Mouse (Mus musculus) lung, postnatal 4 days (tissue): Measurements from ENCODE around the gene Tgfbr3.
A peak's percentile ranks its signal among the peaks of the same experiment; 100 is the strongest.
"Not testable (repeated sequence)": the region's sequence is repeated elsewhere in the genome, so short reads cannot be mapped to it uniquely, and the experiment has no call there.

Experiments used
- DNase-seq, 2 experiments: peaks; one replicate each; pipeline ENCODE4 v3.0.0; 2021

Tgfbr3 gene

GRCm38 (mm10) chr5:107237971-107238426, 51.4 kb downstream of the Tgfbr3 start:
- DNase-seq = peak; percentile 43 to 65

DNA sequence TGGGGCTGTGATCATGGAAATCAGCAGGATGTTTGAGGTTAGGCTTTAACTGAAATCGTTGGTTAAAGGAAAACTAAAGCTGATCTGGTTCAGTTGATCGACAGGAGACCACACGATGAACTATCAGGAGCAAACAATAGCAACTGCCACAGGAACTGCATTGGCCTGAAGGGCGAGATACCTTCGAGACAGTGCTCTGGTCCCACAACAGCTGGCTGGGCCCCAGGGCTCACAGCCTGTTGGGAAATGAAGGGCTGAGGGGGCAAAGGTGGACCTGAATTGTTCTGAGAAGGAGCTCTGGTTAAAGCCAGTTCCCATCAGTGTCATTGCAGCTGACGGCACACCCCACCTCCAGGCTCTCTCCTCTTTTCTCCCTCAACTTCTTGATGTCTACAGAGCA, 52.5 kb downstream of the Tgfbr3 start:
- no peak for DNase-seq

- no peak for DNase-seq
These were observed 53.4 kb downstream of the Tgfbr3 start for GRCm38 (mm10) chr5:107236039-107236438.

DNA sequence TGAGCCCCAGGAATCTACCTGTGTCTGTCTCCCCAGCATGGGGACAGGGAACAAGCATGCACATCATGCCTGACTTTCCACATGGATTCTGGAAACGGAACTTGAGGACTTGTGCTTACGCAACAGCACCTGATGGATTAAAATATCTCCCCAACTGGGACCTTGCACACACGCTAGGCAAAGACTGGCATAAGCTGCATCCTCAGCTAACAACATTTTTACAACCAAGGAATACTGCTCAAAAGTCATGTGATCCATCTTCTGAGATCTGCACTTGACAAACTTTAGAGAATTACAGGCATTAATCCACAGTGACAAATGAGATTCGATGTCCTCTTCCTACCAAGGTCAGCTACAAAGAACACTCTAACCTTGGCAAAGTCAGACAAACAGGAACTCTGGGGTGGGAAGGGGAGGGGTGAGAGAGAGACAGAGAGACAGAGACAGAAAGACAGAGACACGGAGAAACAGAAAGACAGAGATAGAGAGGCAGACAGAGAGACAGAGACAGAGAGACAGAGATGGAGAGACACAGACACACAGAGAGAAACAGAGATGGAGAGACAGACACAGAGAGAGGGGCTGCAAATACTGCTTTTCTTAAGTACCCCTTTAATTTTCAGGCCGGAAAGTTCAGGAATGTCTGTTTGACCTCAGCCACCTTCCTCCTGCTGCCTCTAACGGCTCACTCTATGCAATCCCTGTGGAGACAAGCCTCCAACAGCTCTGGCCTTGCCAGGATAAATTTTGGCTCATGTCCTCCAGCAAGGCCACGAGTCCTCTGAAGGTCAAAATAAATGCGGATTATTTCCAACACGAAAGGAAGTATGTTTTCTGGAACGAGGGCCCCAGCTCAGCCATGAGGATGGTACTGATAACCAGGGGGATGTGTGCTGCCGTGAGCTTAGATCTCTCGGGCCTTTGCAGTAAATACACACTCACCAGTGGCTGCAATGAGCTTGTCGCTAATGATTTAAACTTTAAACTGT, 55.8 kb downstream of the Tgfbr3 start:
- DNase-seq = peak in 1 of 2 experiments; percentile 53

- no peak for DNase-seq
These were observed 59.2 kb downstream of the Tgfbr3 start for GRCm38 (mm10) chr5:107230189-107230588.

GRCm38 (mm10) chr5:107229037-107229436, 60.4 kb downstream of the Tgfbr3 start:
- DNase-seq = no peak

DNA sequence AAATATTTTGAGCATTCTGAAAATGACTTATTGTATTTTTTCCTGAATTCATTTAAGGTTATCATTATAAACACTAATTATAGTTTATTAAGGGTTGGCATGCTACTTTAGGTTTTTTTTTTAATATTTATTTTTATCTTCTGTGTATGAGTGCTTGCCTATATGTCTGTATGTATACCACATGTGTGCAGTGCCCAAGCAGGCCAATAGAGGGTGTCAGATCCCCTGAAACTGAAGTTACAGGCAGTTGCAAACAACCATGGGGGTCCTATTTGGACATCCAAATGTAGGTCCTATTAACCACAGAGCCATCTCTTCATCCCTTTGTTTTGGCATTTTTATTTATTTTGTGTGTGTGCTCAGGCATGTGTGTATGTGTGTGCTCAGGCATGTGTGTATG, 61.8 kb downstream of the Tgfbr3 start:
- DNase-seq = no peak

GRCm38 (mm10) chr5:107224820-107225417, 64.5 kb downstream of the Tgfbr3 start:
- DNase-seq = no peak

- DNase-seq = no peak
These were observed 65.3 kb downstream of the Tgfbr3 start for GRCm38 (mm10) chr5:107224151-107224550.

GRCm38 (mm10) chr5:107223483-107223882, 65.9 kb downstream of the Tgfbr3 start:
- not testable (repeated sequence) for DNase-seq

GRCm38 (mm10) chr5:107223029-107223428, 66.4 kb downstream of the Tgfbr3 start:
- DNase-seq = peak; percentile 43 to 50

DNA sequence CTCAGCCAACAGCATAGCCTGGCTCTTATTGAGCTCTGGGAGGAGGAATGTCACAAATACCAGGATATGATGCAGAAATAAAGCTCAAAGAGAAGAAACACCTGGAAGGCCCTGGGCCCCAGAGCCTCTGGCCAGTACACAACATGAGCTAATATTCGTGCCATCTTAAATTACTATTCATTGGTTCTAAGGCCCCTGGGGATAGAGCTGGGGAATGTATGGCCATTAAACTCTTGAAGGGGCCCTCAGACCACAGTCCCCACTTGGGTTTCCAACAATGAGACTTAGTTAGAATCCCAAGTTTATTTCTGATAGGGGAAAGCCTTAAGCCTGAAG, 66.8 kb downstream of the Tgfbr3 start:
- DNase-seq = no peak

- DNase-seq = peak; percentile 73 to 82
These were observed 67.3 kb downstream of the Tgfbr3 start for GRCm38 (mm10) chr5:107221892-107222669.

GRCm38 (mm10) chr5:107220936-107221335, 68.5 kb downstream of the Tgfbr3 start:
- no peak for DNase-seq

DNA sequence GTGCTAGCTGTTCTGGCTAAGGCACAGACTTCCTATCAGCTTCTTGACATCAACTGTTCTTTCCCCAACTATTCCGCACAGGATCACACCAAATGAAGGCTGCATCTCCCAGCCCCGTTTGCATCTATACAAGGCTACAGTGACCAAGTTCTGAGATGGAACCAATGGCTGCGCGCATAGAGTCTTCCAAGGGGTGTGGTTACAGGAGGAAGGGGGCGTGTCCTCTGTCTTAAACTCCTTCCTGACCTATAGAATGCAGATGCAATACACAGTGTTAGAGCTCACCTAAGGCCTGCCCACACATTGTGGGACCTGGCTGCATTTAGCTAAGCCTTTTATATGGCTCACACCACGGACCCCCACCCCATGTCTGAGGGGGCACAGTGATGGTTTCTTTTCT, 69.5 kb downstream of the Tgfbr3 start:
- DNase-seq = no peak

DNA sequence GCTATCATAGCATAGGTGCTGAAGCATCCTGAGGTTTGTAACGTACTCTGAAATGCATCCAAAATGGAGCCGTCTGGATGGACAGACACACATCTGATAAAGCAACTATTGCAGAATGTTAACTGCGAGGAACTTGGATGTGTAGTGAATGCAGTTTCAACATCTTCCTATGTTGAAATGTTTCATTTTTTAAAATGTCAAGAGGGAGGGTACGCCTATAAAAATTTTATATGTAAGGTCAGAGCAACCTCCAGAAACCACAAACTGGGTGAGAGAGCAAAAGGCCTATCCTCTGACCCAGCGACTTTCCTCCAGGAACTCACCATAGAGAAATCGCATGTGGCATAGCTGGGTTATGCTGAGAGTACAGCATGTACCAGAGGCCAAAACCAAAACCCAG, 70.1 kb downstream of the Tgfbr3 start:
- DNase-seq = no peak

- DNase-seq = no peak
These were observed 70.8 kb downstream of the Tgfbr3 start for GRCm38 (mm10) chr5:107218594-107218993.

GRCm38 (mm10) chr5:107217139-107217538, 72.3 kb downstream of the Tgfbr3 start:
- DNase-seq = no peak

DNA sequence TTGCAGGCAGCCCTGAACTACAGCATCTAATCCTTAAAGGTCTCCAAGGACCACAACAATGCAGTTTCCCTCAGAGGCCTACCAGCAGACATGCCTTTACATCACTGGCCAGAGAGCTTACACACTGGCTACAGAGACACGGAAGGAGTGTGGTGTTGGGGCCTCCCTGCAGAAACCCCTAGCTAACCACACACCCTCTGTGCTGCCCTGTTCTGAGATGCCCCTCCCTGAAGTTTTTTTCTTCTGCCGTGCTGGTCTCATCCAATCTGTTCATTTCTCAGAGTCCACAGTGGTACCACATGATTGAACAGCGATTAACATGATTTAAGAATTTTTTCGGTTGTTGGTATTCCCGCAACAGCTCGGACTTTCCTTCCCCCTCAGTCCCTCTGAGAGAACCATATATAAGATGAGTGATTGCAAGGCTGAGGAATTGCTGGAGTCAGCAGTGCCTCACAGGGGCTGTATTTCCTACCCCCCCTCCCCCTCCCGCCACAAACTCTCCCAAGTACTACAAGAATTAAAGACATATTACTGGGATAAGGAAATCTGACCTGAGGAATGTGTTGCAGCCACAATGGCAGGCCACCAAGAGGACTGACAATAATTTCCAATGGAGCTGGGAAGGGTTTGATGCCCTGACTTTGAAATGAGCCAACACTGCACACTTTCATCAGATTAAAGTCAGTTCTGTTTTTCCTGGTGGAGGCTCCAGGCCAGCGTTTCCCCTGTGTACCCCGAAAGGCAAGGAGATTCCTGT, 75.9 kb downstream of the Tgfbr3 start:
- DNase-seq = no peak

DNA sequence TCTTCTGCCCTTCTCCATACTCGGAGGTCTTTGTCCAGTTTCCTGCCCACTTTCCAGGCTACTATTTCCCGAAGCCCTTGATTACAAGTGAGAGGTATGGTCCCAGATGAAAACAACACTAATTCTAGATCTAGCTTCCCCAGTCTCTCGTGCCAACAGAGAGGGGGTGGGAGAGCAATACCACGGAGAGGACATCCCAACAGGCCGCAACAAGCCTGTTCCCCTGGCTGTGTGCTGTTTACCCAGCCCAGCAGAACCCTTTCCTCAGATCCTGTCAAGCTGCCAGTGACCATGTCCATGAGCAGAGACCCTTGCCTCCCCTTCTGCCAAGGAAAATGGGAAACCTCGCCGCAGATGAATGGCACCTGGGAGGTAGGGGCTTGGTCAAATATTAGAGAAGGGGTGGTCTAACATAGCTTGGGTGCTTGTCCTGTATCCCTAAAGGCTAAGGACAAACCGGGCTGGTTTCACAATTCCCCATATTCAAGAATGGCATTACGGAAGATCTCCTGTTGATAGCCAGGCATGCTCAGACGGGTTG, 77.5 kb downstream of the Tgfbr3 start:
- no peak for DNase-seq

DNA sequence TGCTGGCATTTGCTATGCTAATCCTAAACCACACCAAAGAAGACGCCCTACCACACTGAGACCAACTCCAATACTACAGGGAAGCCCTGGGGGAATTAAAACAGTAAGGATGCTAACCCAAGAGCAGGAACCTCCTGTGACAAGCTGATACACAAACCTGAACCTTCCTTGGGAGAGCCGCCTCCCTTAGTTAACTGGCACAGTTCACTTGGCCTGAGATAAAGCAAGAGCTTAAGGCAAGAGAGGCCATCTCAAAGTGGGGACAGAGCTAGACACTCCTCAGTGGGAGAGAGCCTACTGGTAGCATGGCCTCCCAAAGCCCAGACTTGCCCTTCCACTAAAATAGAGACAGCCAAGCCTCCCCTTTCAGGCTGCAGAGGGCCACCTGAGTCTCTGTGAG, 79.4 kb downstream of the Tgfbr3 start:
- no peak for DNase-seq

DNA sequence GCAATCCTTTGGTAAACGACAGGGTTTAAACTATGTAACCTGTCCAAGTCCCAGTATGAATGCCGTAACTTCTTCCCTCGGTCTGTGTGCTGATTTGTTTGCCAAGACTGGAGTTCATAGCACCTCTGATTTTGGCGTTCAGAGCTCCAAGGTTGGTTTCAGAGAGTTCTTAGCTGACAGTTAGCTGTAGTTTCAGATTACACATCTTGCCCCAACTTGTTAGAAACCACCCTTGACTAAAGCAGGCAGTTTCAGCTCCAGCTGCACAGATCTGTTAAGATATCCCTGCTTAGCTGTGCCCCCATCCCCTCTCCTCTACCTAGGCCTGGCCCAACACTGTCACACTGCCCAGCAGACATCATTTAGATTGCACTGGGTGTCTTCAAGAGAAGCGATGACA, 81.5 kb downstream of the Tgfbr3 start:
- DNase-seq = no peak
